Mouse (Mus musculus) lung, adult 18-20 months (tissue): ENCODE data around the gene Elovl6.

Source experiments
- DNase-seq, 2 experiments: peaks; one replicate each; pipeline ENCODE4 v3.0.0; 2022; ENCODE audit warnings: mixed read lengths in 2 of 2

Elovl6 gene

DNA sequence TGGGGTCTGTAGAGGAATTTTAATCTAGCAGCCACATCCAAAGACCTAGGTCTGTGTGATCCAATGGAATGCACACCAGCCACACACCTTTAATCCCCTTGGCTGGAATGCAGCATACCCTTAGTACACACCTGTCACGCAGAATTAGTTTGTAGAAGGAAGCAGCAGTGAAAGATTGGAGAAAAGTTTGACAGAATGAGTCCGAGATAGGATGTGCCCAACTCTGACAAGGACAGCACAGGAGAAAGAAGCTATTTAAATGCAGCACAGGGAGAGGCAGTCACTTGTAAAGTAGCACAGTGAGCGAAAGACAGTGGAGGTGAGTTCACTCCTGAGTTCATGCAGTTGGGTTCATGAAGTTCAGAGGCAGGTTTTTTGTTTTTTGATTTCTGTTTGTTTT, 11.2 kb downstream of the Elovl6 start:
- no peak for DNase-seq

- DNase-seq, result no peak
These were observed 12.1 kb downstream of the Elovl6 start for GRCm38 (mm10) chr3:129544217-129544616.

- DNase-seq, result no peak
These were observed 13.1 kb downstream of the Elovl6 start for GRCm38 (mm10) chr3:129545228-129545627.

- no peak for DNase-seq
These were observed 13.6 kb downstream of the Elovl6 start for GRCm38 (mm10) chr3:129545801-129546200.

- DNase-seq, result no peak
These were observed 15.8 kb downstream of the Elovl6 start for GRCm38 (mm10) chr3:129547837-129548435.

GRCm38 (mm10) chr3:129548760-129549159, 16.6 kb downstream of the Elovl6 start:
- no peak for DNase-seq

DNA sequence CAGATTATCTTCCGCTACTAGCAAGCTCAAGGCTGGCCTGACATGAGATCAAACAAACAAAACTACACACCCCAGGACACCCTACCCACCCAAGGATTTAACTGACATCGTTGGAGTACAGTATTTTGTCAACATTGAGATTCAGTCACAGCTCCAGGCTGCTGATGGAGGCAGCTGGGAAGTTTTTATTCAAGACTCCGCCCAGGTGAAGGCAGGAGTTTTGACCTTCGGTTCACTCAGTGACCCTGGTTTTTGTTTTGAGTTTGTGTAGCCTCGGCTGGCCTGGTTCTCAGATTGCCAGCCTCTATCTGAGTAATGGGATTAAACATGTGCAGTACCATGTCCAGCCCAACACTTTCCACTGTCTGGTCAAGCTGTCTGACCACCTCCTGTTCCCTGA, 17.4 kb downstream of the Elovl6 start:
- no peak for DNase-seq

GRCm38 (mm10) chr3:129551581-129552290, 19.6 kb downstream of the Elovl6 start:
- DNase-seq, result no peak

GRCm38 (mm10) chr3:129552370-129552769, 20.2 kb downstream of the Elovl6 start:
- no peak for DNase-seq

DNA sequence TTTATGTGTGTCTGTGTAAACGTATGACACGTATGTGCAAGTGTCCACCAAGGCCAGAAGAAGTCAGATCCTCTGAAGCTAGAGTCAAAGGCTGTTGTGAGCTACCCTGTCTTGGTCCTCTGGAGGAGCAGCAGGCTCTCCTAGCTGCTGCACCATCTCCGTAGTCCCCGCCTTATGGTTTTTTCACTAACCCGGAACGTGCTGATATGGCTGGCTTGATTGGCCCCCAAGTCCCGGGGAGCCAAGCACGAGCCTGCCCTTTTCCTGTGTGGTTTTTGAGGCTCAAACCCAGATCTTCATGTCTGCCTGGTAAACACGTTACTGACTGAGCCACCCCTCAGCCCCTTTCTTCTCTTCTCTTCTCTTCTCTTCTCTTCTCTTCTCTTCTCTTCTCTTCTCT, 21.0 kb downstream of the Elovl6 start:
- DNase-seq, result peak in 1 of 2 experiments; percentile 21

DNA sequence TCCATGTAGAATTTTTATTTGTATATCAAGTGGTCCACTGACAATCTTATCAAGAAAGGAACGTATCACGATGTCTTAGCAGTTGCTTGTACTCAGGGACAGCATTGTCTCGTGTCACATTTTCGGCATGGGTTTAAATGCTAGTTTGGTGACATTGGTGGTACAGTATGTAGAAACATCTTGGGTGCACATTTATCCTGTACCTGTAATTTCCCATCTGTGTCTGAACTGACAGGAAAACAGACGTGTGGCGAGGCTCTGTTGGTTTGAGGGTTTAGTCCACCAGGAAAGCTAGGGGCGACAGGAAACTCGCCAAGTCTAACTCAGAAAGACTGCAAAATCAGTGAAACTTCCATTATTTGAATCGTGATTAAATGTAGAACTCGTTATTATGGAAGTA, 21.5 kb downstream of the Elovl6 start:
- DNase-seq, result no peak

- DNase-seq, result no peak
These were observed 22.3 kb downstream of the Elovl6 start for GRCm38 (mm10) chr3:129554436-129554835.

DNA sequence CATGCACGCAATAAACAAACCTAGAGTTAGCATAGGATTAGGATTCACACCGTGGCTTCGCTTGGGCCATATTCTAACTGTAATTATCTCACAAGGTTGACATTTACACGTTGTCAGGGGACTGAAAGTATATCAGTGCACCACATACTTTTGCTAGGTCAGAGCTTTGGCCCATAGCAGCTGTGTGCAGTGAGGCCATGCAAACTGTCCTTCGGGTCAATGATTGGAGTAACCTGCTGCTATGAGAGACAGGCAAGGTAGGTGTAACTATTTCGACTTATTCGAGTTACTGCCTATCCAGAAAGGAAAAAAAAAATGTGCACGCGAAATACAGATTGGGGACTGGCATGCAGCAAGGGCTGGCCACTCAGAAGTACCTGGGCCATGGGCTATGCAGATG, 24.9 kb downstream of the Elovl6 start:
- DNase-seq, result no peak

DNA sequence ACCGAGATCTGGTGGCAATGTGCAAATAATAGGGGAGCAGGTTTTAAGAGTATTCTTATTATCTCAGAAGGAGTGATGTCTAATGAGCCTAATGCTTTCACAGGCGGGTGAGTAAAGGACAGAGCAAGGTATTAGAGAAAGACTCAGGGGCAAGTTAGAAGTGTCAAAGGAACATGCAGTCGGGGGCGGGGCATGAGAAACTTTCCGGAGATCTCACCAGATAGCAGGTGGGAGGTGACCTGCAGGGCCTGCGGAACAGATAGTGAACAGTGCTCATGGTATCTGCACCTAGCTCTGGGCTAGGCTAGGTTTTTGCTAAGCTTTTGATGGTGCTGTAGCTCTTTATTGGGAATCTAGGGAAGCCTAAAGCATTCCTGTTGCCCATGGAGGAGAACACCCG, 25.4 kb downstream of the Elovl6 start:
- no peak for DNase-seq

- no peak for DNase-seq
These were observed 26.1 kb downstream of the Elovl6 start for GRCm38 (mm10) chr3:129558016-129558955.

DNA sequence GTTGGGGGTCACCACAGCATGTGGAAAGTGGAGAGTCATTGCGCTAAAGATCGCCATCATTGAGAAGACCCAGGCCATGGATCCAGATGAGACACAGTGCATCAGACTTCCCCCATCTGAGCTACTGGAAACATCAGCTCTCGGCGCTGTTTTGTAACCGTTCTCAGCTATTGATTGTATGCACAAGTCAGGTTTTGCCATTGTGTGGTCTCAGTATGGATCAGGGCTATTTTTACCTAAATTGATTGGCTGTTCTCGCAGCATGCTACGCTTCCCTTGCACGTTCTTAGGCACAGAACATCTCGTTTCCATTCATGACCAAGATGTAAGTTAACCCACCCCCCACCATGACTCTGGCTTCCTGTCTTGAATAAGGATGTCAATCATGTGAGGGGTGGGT, 27.9 kb downstream of the Elovl6 start:
- DNase-seq, result no peak

DNA sequence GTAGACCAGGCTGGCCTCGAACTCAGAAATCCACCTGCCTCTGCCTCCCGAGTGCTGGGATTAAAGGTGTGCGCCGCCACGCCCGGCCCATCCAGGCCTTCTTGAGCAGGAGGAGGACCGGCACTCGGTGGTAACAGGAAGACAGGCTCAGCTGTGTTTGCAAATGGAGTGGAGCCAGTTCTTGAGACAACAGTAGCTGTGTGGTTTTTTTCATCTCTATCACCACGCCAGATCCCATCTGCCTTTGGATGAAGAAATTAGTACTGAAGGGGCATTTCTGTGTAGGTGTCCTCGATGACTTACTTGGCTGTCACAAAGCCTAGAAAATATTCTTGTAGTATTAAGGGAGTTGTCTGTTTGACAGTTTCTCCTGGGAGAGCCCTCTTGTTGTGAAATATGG, 28.9 kb downstream of the Elovl6 start:
- no peak for DNase-seq

DNA sequence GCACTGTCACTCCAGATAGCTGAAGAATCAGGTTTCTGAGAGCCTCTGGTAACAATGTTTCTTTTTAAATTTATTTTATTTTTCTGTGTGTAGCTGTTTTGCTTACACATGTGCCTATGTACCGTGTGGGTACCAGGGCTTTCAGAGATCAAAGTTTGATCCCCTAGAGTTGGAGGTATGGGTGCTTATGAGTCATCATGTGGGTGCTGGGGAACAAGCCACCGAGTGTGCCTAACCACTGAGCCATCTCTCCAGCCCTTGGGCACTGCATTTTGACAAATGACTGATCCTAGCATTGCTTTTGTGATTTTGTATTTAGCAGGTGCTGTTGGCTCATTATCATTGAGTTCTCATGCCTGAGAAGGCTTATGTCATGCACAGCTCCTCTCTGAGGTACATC, 29.7 kb downstream of the Elovl6 start:
- no peak for DNase-seq

- DNase-seq, result no peak
These were observed 30.3 kb downstream of the Elovl6 start for GRCm38 (mm10) chr3:129562411-129562810.

- DNase-seq, result no peak
These were observed 31.7 kb downstream of the Elovl6 start for GRCm38 (mm10) chr3:129563807-129564206.

DNA sequence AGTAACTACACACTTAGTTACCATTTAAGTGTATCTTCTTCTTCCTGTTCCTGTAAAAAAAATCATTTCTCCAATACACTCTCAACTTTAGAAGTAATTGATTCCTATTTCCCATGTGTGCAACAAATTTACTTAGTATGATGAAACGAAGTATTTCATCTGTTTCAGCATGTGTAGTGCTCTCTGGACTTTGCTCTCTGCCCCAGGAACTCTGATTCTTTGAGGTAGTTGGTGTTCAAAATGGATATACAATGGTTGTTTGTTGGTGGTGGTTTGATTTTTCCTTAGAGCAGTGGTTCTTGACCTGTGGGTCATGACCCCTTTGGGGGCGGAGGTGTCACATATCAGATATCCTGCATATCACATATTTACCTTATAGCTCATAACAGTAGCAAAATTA, 32.7 kb downstream of the Elovl6 start:
- no peak for DNase-seq

GRCm38 (mm10) chr3:129565458-129565857, 33.3 kb downstream of the Elovl6 start:
- no peak for DNase-seq

- no peak for DNase-seq
These were observed 33.9 kb downstream of the Elovl6 start for GRCm38 (mm10) chr3:129566013-129566412.

- peak; percentile 21 to 42 for DNase-seq
These were observed 34.7 kb downstream of the Elovl6 start for GRCm38 (mm10) chr3:129566876-129567275.
